11 mouse cellular contexts compared by ENCODE assay signal in genomic region chr6:127362166-127362565, GRCm38 (mm10).
"Had no signal": no experiment of that assay in that cellular context is flagged by ENCODE, and none has a peak within 500 bp of the region (broad histone marks: within the 10 kb centered on the region; RNA-seq: fewer than 3 reads in every experiment).

No protein-coding gene starts in this region.

- H3K4me2 ChIP-seq: liver, embryonic 13.5 days had no signal

- H3K9ac ChIP-seq: liver, embryonic 13.5 days had no signal

- H3K9me3 ChIP-seq: liver, embryonic 13.5 days had no signal

- H3K36me3 ChIP-seq: liver, embryonic 13.5 days had no signal

- H3K4me3 ChIP-seq: liver, embryonic 13.5 days had no signal

- H3K27ac ChIP-seq: liver, embryonic 13.5 days had no signal

- DNase-seq: kidney, adult 18-20 months; kidney, adult 9 months; kidney, postnatal 14 days; kidney, postnatal 4 days; layer of hippocampus, adult 9-11 months; liver, embryonic 13.5 days; lung, adult 2 months; lung, postnatal 14 days; lung, postnatal 4 days; thymus, adult 18-20 months; thymus, postnatal 36 days had no signal
